Mouse (Mus musculus): ENCODE measurements around the gene 6430548M08Rik. TPM values are rescaled to one million over a fixed set of nuclear protein-coding genes. Genes with fewer than 3 reads are reported as not detected.

6430548M08Rik gene
- 1.7 TPM for total RNA-seq (2023)

DNA sequence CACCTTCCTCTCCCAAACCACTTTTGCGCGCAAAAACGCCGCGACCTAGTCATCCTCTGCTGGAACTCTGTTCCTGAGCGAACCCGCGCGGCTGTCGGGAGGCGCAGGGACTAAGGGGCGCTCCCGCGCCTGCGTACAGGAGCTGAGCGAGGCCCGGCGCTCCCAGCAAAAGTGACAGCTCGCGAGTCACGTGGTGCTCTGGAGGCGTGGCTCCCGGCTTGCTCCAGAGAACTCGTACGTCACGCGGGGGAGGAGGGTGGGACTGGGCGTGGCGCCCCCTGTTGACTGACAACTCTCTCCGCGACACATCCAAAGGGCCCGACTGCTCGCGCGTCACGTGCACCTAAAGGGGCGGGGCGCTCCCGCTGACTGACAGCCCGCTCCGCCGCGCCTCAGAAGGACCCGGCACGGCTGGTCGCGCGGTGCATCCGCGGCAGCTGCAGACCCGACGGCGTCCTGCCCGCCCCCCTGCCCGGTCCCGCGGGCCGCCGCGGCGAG is at the start of gene 6430548M08Rik:
Gene 6430548M08Rik (plus strand): TSS at position 395 of the 498 bp plus-strand sequence.

DNA sequence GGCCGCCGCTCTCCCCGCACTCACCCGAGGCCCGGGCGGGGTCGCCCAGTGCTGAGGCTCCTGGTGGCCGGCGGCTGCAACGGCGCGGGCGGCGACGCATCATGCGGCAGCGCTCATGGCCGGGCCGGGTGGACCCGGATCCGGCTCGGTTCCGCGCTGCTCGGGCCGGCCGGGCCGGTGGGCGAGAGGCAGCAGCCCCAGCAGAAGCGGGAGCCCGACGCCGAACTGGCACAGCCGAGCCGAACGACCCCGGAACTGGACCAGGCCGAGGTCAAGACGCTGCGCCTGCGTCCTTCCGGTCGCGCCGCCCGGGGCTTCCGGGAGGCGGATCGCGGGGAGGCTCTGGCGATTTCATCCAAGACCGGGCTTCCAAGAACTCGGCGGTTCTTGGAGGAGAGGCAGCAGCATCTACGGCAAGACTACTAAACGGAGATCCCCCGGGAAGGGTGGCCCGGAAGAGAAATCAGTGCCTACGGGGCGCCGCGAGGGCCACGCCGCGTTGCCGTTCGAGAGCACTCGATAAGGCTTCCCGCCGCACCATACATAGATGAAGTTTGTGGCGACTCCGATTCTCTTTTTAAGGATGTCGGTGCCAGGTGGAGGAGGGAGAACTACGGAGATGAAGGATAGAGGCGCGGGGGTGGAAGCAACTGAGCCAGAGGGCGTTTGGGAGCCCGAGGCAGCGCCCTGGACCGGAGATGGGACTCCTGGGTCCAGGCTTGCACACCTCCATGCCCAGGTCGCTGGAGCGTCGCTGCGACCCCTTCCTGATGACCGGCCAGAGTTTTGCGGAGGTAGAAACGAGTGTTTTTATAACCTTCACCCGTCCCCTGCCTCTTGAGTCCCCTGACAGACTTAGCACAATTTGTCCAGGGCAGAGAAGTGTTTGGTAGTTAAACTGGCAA is 12.6 kb upstream of the 6430548M08Rik start, which contains the start of gene Zdhhc7:
Gene Zdhhc7 (minus strand): TSS at position 415 of the 905 bp plus-strand sequence.

DNA sequence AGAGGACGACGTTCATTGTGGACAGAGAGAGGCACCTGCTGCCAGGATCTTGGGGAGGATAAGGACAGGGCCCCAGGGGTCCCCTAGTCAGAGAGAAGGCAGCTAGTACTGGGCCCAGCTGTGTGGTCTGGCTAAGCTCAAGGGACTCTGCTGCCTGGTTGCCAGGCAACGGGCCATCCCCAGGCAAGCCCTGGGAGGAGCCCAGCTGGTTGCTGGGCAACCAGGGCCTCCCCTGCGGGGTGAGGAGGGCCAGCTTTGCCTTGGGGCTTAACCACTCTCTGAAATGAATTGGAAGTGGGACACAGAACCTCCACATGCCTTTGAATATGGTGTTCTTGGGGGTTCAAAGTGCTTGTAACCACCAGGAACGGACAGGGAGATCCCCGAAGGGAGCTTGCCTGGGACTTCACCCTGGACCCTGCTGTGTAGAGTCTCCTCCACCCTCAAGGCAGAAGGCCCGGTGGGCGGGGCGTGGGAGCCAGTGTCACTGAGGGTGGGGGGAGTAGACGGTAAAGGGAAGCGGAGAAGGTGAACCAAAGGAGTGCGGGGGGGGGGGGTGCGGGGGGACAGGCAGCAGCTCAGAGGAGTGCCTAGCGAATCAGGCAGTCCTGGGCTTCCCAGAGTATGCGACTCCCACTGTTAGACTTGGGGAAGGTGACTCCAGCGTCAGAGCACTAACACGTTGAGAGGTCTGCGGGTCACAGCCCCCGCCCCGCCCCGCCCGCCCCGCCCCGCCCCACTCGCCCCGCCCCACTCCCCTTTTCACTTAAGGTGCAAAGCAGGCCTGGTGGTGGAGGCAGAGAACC is 63.6 kb downstream of the 6430548M08Rik start, which contains the start of gene Fam92b:
Gene Fam92b (minus strand): TSS at position 149 of the 806 bp plus-strand sequence.

Other genes starting within 250 kb of the 6430548M08Rik start
- gene Usp10, start 203.8 kb upstream of the 6430548M08Rik start, total RNA-seq (2023) = 164 TPM
- 1.8 TPM for gene Gm20388, start 203.3 kb upstream of the 6430548M08Rik start, total RNA-seq (2023)
- gene Crispld2, start 121.7 kb upstream of the 6430548M08Rik start, total RNA-seq (2023) = not detected
- gene Zdhhc7, start 12.7 kb upstream of the 6430548M08Rik start, total RNA-seq (2023) = 43.0 TPM
- not detected for gene Fam92b, start 63.3 kb downstream of the 6430548M08Rik start, total RNA-seq (2023)
- gene Gse1, start 114.3 kb downstream of the 6430548M08Rik start, total RNA-seq (2023) = 55.2 TPM

All from CD4-positive naive resting alpha-beta T cell, adult 76 days (primary cell).